Mouse (Mus musculus) activated CD4-positive, CD25-positive, alpha-beta regulatory T cell, adult 9 weeks (primary cell): Measurements from ENCODE around the gene Zdhhc21. TPM values are rescaled to one million over a fixed set of nuclear protein-coding genes. Genes with fewer than 3 reads are reported as not detected.

Experiments used
- polyA plus RNA-seq: library from polyadenylated mRNA; unstranded; fragments of 100-300 nt; shearing (Covaris generic); gene quantifications from one replicate; pipeline ENCODE4 v1.2.1, GENCODE M21; 2017

Gene Zdhhc21
- polyA plus RNA-seq, result 21.6 TPM

DNA sequence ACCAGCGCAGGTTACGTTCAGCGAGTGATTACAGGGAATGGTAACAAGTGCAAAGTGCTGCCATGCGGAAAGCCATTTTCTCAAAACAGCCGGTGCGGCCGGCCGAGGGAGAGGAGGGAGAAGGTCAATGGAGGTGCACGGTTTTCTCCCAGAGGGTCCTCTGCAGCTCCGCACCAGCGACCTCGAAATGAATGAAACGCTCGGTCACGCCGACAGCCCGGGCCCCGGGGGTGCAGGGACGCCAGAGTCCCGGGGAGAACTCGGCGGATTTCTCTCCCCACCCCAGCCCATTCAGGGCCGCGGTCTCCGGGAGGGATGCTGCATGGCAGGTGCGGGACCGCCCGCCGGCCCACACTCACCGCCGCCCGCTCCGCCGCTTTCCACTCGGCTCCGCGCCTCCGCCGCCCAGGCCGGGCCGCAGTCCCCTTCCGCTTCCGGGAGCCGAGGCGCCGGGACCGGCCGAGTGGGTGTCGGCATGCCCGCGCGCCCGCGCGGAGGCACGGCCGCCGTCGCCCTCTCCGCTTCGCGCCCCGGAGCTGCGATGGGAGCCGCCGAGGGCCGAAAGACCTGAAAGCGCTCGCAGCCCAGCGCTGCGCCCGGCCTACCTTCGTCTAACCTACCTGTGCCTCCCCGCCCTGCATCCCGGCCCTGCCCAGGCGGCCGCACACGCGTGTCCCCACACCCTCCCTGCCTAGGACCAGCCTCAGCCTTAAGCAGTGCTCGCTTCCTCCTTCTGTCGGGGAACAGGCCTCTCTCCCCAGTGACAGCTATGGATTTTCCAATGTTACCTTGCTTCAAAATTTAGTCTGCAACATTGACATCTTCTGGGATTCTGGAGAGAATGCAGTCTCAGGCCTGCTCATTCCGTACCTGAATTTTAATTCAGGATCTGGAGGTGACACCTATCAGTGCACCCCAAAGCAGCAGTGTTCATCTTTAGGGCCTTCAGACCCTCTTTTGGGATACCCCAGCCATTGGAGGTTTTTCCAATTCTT is at the start of gene Zdhhc21:
Gene Zdhhc21, minus strand, starts transcription at position 828 of the 995 bp plus-strand sequence.

DNA sequence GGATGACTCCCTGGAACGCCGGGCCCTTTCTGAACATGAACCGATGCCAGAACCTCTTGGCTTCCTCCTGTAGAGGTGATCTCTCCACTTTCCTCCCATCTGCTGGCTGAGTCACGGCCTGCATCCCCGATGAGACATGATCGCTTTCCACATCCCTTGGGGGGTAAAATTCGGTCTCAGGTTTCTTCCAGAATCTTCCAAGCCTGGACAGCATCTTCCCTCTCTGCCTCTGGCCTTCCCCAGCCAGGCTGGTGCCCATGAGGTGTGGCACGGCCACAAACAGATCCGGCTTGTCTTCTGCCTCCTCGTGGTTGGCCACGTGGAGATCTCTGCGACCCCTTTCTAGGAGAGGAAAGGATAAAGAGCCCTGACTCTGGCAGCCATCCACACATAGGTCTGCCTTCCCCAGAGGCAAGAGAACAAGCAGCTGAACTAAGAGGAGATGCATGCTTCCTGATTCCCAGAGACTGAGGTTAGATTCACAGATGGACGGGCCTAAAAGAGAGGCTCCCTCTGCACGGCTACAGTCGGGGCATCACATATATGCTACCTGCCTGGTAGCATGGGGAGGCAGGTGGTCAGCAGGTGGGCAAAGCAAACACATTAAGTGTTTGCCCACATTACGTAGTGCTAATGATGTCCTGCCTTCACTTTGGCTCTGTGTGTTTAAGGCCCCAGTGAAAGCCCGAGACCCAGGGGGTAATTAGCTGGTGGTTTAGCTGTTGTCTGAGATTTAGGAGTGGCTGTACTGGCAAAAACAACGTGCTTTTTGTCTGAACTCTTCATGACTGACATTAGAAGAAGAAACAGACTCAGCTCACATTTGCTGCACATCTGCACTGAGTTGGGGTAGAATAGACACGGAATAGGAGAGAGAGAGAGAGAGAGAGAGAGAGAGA is 25.1 kb upstream of the Zdhhc21 start, which contains the start of gene Cer1:
Gene Cer1, minus strand, starts transcription at position 513 of the 899 bp plus-strand sequence.

Other genes starting within 250 kb of the Zdhhc21 start
- 0.13 TPM for gene Nfib, start 154.2 kb downstream of the Zdhhc21 start, polyA plus RNA-seq
- gene Cer1, start 25.2 kb upstream of the Zdhhc21 start, polyA plus RNA-seq, result not detected
- gene Frem1, start 192.4 kb upstream of the Zdhhc21 start, polyA plus RNA-seq, result not detected